Mouse (Mus musculus): ENCODE results near the gene Tril. TPM values are rescaled to one million over a fixed set of nuclear protein-coding genes. Genes with fewer than 3 reads are reported as not detected.

The Tril gene
- total and polyA plus RNA-seq, 3 experiments = 3.3 to 4.4 (median 3.9) TPM

GRCm38 (mm10) chr6:53815691-53816090 lies 4.9 kb downstream of the Tril start:
- no peaks in the 10 kb centered on the region for H3K27me3 ChIP-seq (ENCODE audit: control insufficient read depth, insufficient read depth, low read length)
- DNase-seq = no peak
- no peak overlapping the region for H3K4me3 ChIP-seq
- no peaks in the 10 kb centered on the region for H3K36me3 ChIP-seq (ENCODE audit: control insufficient read depth, insufficient read depth, low read length)
- intact Hi-C loops (cut with DNase I) = loop anchor here (5.0 kb wide), 2 partner anchors 57 to 92 kb away; no protein-coding TSS in a partner anchor
- 0 out of 2 replicates have a peak, but pooled peaks cover 2% of the 10 kb centered on the region for H3K4me1 ChIP-seq (ENCODE audit: control insufficient read depth, insufficient read depth, low read length)
- 70% methylated on average over 7 of the region's 7 CpGs for WGBS
- no peak for TF ChIP-seq CTCF (IDR thresholded peaks at IDR 0.05)
- TF ChIP-seq POLR2A (IDR thresholded peaks at IDR 0.05; ENCODE audit: insufficient read depth, low read depth, low read length) = no peak
- no peak for TF ChIP-seq EP300 (IDR thresholded peaks at IDR 0.05; ENCODE audit: insufficient read depth, low read depth, low read length)
- H3K27ac ChIP-seq = no peak overlapping the region
- H3K79me2 ChIP-seq (replicated peaks; ENCODE audit: control insufficient read depth, insufficient read depth, low read length) = no peaks in the 10 kb centered on the region
- no peak overlapping the region for H3K9ac ChIP-seq (ENCODE audit: low read depth, low read length)

DNA sequence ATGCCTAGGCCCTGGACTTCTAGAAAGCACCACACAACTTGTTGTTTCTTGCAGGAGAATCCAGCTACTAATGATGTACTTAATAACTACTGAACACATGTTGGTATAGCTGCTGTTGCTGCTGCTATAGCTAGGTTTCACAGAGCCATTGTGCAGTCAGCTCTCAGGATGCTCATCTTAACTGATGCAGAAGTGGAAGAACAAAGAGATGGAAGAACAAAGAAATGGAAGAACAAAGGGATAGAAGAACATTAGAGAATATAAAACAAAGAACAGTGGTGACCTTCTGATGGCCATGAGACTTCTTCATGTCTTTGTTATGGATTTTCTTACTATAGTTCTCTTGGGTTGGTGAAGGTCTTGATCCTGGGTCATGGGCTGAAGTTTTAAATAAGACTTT lies 6.4 kb downstream of the Tril start:
- no peak for DNase-seq
- intact Hi-C loops (cut with DNase I) = no loop called here
- Histone ChIP-seq H3K36me3 (ENCODE audit: control insufficient read depth, insufficient read depth, low read length) (no peaks in the 10 kb centered on the region), H3K27me3 (ENCODE audit: control insufficient read depth, insufficient read depth, low read length) (no peaks in the 10 kb centered on the region), H3K27ac (no peak overlapping the region), H3K9ac (ENCODE audit: low read depth, low read length) (no peak overlapping the region), H3K4me1 (ENCODE audit: control insufficient read depth, insufficient read depth, low read length) (0 out of 2 replicates have a peak, but pooled peaks cover 2% of the 10 kb centered on the region), H3K79me2 (replicated peaks; ENCODE audit: control insufficient read depth, insufficient read depth, low read length) (no peaks in the 10 kb centered on the region), H3K4me3 (no peak overlapping the region)
- TF ChIP-seq EP300 (IDR thresholded peaks at IDR 0.05; ENCODE audit: insufficient read depth, low read depth, low read length) (no peak), POLR2A (IDR thresholded peaks at IDR 0.05; ENCODE audit: insufficient read depth, low read depth, low read length) (no peak), CTCF (IDR thresholded peaks at IDR 0.05) (no peak)

DNA sequence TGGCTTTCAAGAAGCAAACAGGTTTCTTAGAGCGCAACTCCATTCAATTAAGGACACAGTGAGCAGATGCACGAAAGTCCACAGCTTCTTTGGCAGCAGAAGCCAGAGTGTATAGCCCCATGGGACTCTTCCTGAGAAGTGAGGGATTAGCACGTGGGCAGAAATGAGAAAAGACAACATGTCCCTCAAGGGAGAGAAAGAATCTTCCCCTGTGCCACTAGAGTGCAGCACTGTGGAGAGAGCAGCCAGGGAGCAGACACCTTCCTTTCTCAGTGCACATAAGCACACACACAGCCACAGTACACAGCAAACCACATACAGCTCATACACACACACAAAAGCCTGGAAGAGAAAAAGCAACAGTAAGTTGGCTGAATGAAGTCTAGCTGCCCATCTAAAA lies 8.4 kb downstream of the Tril start:
- TF ChIP-seq CTCF (IDR thresholded peaks at IDR 0.05) (peak; percentile 45), EP300 (IDR thresholded peaks at IDR 0.05; ENCODE audit: insufficient read depth, low read depth, low read length) (no peak), POLR2A (IDR thresholded peaks at IDR 0.05; ENCODE audit: insufficient read depth, low read depth, low read length) (no peak)
- H3K79me2 ChIP-seq (replicated peaks; ENCODE audit: control insufficient read depth, insufficient read depth, low read length) = no peaks in the 10 kb centered on the region
- DNase-seq = no peak
- H3K27me3 ChIP-seq (ENCODE audit: control insufficient read depth, insufficient read depth, low read length) = no peaks in the 10 kb centered on the region
- H3K36me3 ChIP-seq (ENCODE audit: control insufficient read depth, insufficient read depth, low read length) = no peaks in the 10 kb centered on the region
- no peak overlapping the region for H3K27ac ChIP-seq
- H3K4me3 ChIP-seq = no peak overlapping the region
- H3K9ac ChIP-seq (ENCODE audit: low read depth, low read length) = no peak overlapping the region
- intact Hi-C loops (cut with DNase I) = no loop called here
- H3K4me1 ChIP-seq (ENCODE audit: control insufficient read depth, insufficient read depth, low read length) = 0 out of 2 replicates have a peak, but pooled peaks cover 2% of the 10 kb centered on the region
- 57% methylated on average over 3 of the region's 3 CpGs for WGBS

DNA sequence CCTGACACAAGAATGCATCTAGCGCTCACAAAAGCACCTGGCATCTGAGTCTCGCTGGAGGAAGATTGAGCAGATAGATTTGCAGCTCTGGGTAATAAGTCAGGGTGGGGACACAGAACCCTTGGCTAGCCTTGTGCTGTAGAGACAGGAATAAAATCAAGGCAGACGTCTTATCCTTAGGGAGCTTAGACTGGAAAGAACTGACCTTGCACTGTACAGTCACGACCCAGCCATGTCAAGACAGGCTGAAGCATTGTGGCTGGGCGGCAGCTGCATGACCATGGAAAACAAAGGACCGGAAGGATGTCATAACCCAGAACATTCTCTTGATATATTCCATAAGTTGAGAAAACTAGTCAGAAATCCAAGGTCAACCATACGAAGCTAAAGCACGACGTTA lies 11.8 kb downstream of the Tril start:
- Histone ChIP-seq H3K4me1 (ENCODE audit: control insufficient read depth, insufficient read depth, low read length) (no peaks in the 10 kb centered on the region), H3K9ac (ENCODE audit: low read depth, low read length) (no peak overlapping the region), H3K79me2 (replicated peaks; ENCODE audit: control insufficient read depth, insufficient read depth, low read length) (no peaks in the 10 kb centered on the region), H3K36me3 (ENCODE audit: control insufficient read depth, insufficient read depth, low read length) (no peaks in the 10 kb centered on the region), H3K27me3 (ENCODE audit: control insufficient read depth, insufficient read depth, low read length) (no peaks in the 10 kb centered on the region), H3K4me3 (no peak overlapping the region), H3K27ac (no peak overlapping the region)
- WGBS = 56% methylated on average over 9 of the region's 9 CpGs
- no peak for DNase-seq
- TF ChIP-seq EP300 (IDR thresholded peaks at IDR 0.05; ENCODE audit: insufficient read depth, low read depth, low read length) = no peak
- intact Hi-C loops (cut with DNase I) = loop anchor here (10.0 kb wide), 1 partner anchor 1156 kb away; no protein-coding TSS in a partner anchor

- no peak for DNase-seq
- Histone ChIP-seq H3K27ac (no peak overlapping the region), H3K36me3 (ENCODE audit: control insufficient read depth, insufficient read depth, low read length) (no peaks in the 10 kb centered on the region), H3K27me3 (ENCODE audit: control insufficient read depth, insufficient read depth, low read length) (no peaks in the 10 kb centered on the region), H3K4me3 (no peak overlapping the region), H3K4me1 (ENCODE audit: control insufficient read depth, insufficient read depth, low read length) (peaks cover 3% of the 10 kb centered on the region), H3K79me2 (replicated peaks; ENCODE audit: control insufficient read depth, insufficient read depth, low read length) (no peaks in the 10 kb centered on the region), H3K9ac (ENCODE audit: low read depth, low read length) (no peak overlapping the region)
- intact Hi-C loops (cut with DNase I) = loop anchor here (10.0 kb wide), 1 partner anchor 1158 kb away; no protein-coding TSS in a partner anchor
- TF ChIP-seq EP300 (IDR thresholded peaks at IDR 0.05; ENCODE audit: insufficient read depth, low read depth, low read length) (no peak), CTCF (IDR thresholded peaks at IDR 0.05) (no peak), POLR2A (IDR thresholded peaks at IDR 0.05; ENCODE audit: insufficient read depth, low read depth, low read length) (no peak)
- 74% methylated on average over 3 of the region's 3 CpGs for WGBS
Measured at GRCm38 (mm10) chr6:53807185-53807584, 13.4 kb downstream of the Tril start.

DNA sequence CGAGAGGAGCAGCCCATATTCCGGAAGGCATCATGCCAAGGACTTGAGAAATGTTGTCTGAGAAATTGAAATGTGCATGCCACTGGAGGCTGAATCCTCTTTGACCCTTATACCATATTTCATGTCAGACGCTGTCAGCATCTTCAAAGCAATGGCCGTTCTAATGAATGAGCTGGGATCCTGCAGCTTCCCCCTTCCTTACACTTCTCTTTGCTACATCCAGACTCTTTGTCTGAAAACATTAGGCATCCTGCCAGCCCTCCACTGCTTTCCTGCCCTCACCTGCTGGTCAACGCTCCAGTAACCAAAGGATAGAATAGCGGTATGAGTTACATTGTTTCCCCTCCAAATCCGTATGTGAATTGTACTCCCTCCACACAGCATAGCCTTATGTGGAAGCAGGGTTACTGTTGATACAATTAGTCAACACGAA lies 14.0 kb downstream of the Tril start:
- DNase-seq = no peak
- 77% methylated on average over 8 of the region's 8 CpGs for WGBS
- no peak overlapping the region for H3K27ac ChIP-seq
- H3K4me1 ChIP-seq (ENCODE audit: control insufficient read depth, insufficient read depth, low read length) = peaks cover 4% of the 10 kb centered on the region
- no peaks in the 10 kb centered on the region for H3K79me2 ChIP-seq (replicated peaks; ENCODE audit: control insufficient read depth, insufficient read depth, low read length)
- no peak for TF ChIP-seq CTCF (IDR thresholded peaks at IDR 0.05)
- TF ChIP-seq EP300 (IDR thresholded peaks at IDR 0.05; ENCODE audit: insufficient read depth, low read depth, low read length) = no peak
- no peak for TF ChIP-seq POLR2A (IDR thresholded peaks at IDR 0.05; ENCODE audit: insufficient read depth, low read depth, low read length)
- H3K4me3 ChIP-seq = no peak overlapping the region
- no peaks in the 10 kb centered on the region for H3K36me3 ChIP-seq (ENCODE audit: control insufficient read depth, insufficient read depth, low read length)
- H3K9ac ChIP-seq (ENCODE audit: low read depth, low read length) = no peak overlapping the region
- H3K27me3 ChIP-seq (ENCODE audit: control insufficient read depth, insufficient read depth, low read length) = no peaks in the 10 kb centered on the region
- intact Hi-C loops (cut with DNase I) = loop anchor here (10.0 kb wide), 1 partner anchor 1158 kb away; no protein-coding TSS in a partner anchor

Data from heart, adult 2 months (tissue).